Mouse (Mus musculus) MEL (cell line): ENCODE data around the gene Glmn. TPM values are rescaled to one million over a fixed set of nuclear protein-coding genes. Genes with fewer than 3 reads are reported as not detected.

ENCODE experiments used
- DNase-seq: peaks from one replicate; pipeline ENCODE4 v3.0.0; 2011; ENCODE audit warnings: low read depth, low spot score
- H3K27ac ChIP-seq: 2 replicates; pipeline ENCODE4 v1.5.1; 2012; ENCODE audit warnings: low read depth, mild to moderate bottlenecking, control low read depth, low read length, moderate library complexity; ENCODE audit not compliant: control insufficient read depth
- H3K27me3 ChIP-seq, 2 experiments: fragments of 150-350 bp in 1 of 2; sonication (generic) in 1 of 2; 2 replicates each; pipeline ENCODE4 v1.6.1; 2012; ENCODE audit warnings: low read length in 2 of 2, mild to moderate bottlenecking in 2 of 2, improper control_type of control experiment in 1 of 2, moderate library complexity in 1 of 2; ENCODE audit not compliant: insufficient read depth in 2 of 2, control insufficient read depth in 1 of 2
- H3K36me3 ChIP-seq, 2 experiments: 2 replicates each; pipeline ENCODE4 v1.6.1; 2012 to 2014; ENCODE audit warnings: low read length in 2 of 2, improper control_type of control experiment in 1 of 2, inconsistent platforms in 1 of 2, mild to moderate bottlenecking in 1 of 2; ENCODE audit not compliant: insufficient read depth in 2 of 2, control insufficient read depth in 1 of 2
- H3K4me1 ChIP-seq, 2 experiments: fragments of 150-350 bp in 1 of 2; sonication (generic) in 1 of 2; 2 replicates each; pipeline ENCODE4 v1.6.1; 2012; ENCODE audit warnings: low read length in 2 of 2, improper control_type of control experiment in 1 of 2, mild to moderate bottlenecking in 1 of 2; ENCODE audit not compliant: insufficient read depth in 2 of 2, control insufficient read depth in 1 of 2
- H3K4me3 ChIP-seq, 2 experiments: fragments of 150-350 bp in 1 of 2; sonication (generic) in 1 of 2; 2 replicates each; pipeline ENCODE4 v1.5.1; 2012; ENCODE audit warnings: low read depth in 2 of 2, low read length in 2 of 2, mild to moderate bottlenecking in 2 of 2, moderate library complexity in 2 of 2, control low read depth in 1 of 2, improper control_type of control experiment in 1 of 2; ENCODE audit not compliant: control insufficient read depth in 1 of 2, insufficient read depth in 1 of 2
- H3K79me2 ChIP-seq: 2 replicates; pipeline ENCODE4 v1.6.1; 2012; ENCODE audit warnings: mild to moderate bottlenecking, low read length, moderate library complexity; ENCODE audit not compliant: control insufficient read depth, poor library complexity, insufficient read depth
- H3K9ac ChIP-seq: 2 replicates; pipeline ENCODE4 v1.6.1; 2012; ENCODE audit warnings: low read depth, mild to moderate bottlenecking, control low read depth, low read length, moderate library complexity; ENCODE audit not compliant: control insufficient read depth, poor library complexity, severe bottlenecking
- H3K9me3 ChIP-seq: fragments of 150-350 bp; sonication (generic); replicated peaks from 2 replicates; pipeline ENCODE4 v1.6.1; 2012; ENCODE audit warnings: mild to moderate bottlenecking, low read length, improper control_type of control experiment, moderate library complexity; ENCODE audit not compliant: insufficient read depth
- CTCF ChIP-seq, 3 experiments: IDR thresholded peaks in 2 of 3; conservative IDR thresholded peaks in 1 of 3; 2 replicates each; pipeline ENCODE4 v1.5.1; 2011 to 2012; ENCODE audit warnings: low read length in 3 of 3, low read depth in 2 of 3, mild to moderate bottlenecking in 2 of 3, improper control_type of control experiment in 1 of 3, inconsistent platforms in 1 of 3, mixed read lengths in 1 of 3, moderate library complexity in 1 of 3; ENCODE audit not compliant: control insufficient read depth in 1 of 3, insufficient read depth in 1 of 3, poor library complexity in 1 of 3, severe bottlenecking in 1 of 3
- ELF1 ChIP-seq: IDR thresholded peaks from 2 replicates; pipeline ENCODE4 v1.6.1; 2014; ENCODE audit warnings: low read depth, mild to moderate bottlenecking, inconsistent platforms, low read length, improper control_type of control experiment, moderate library complexity
- EP300 ChIP-seq, 2 experiments: IDR thresholded peaks; 2 replicates each; pipeline ENCODE4 v1.6.1; 2011; ENCODE audit warnings: improper control_type of control experiment in 2 of 2, low read length in 2 of 2, low read depth in 1 of 2, mild to moderate bottlenecking in 1 of 2
- ETS1 ChIP-seq: IDR thresholded peaks from 2 replicates; pipeline ENCODE4 v1.6.1; 2012; ENCODE audit warnings: low read depth, mild to moderate bottlenecking, inconsistent platforms, low read length, improper control_type of control experiment, moderate library complexity
- GATA1 ChIP-seq: IDR thresholded peaks from 2 replicates; pipeline ENCODE4 v1.6.1; 2011; ENCODE audit warnings: low read depth, low read length, improper control_type of control experiment
- HCFC1 ChIP-seq: IDR thresholded peaks from 2 replicates; pipeline ENCODE4 v1.6.1; 2012; ENCODE audit warnings: low read depth, mild to moderate bottlenecking, inconsistent platforms, low read length, improper control_type of control experiment, moderate library complexity
- JUND ChIP-seq: IDR thresholded peaks from 2 replicates; pipeline ENCODE4 v1.6.1; 2011; ENCODE audit warnings: low read depth, mild to moderate bottlenecking, improper control_type of control experiment, low read length
- MAX ChIP-seq: IDR thresholded peaks from 2 replicates; pipeline ENCODE4 v1.6.1; 2011; ENCODE audit warnings: low read length, improper control_type of control experiment
- MAZ ChIP-seq: IDR thresholded peaks from 2 replicates; pipeline ENCODE4 v1.6.1; 2012; ENCODE audit warnings: low read depth, mild to moderate bottlenecking, inconsistent platforms, low read length, improper control_type of control experiment
- MXI1 ChIP-seq: IDR thresholded peaks from 2 replicates; pipeline ENCODE4 v1.6.1; 2011; ENCODE audit warnings: mild to moderate bottlenecking, low read depth, low read length, improper control_type of control experiment
- MYC ChIP-seq: IDR thresholded peaks from 2 replicates; pipeline ENCODE4 v1.6.1; 2011; ENCODE audit warnings: low read depth, mild to moderate bottlenecking, low read length, improper control_type of control experiment, moderate library complexity
- NELFE ChIP-seq: IDR thresholded peaks from 2 replicates; pipeline ENCODE4 v1.6.1; 2011; ENCODE audit warnings: low read depth, low read length, improper control_type of control experiment
- POLR2AphosphoS2 ChIP-seq: IDR thresholded peaks from 2 replicates; pipeline ENCODE4 v1.6.1; 2011; ENCODE audit warnings: low read length, improper control_type of control experiment
- RAD21 ChIP-seq: IDR thresholded peaks from 2 replicates; pipeline ENCODE4 v1.6.1; 2011; ENCODE audit warnings: mild to moderate bottlenecking, low read depth, low read length, improper control_type of control experiment
- RCOR1 ChIP-seq: IDR thresholded peaks from 2 replicates; pipeline ENCODE4 v1.6.1; 2012; ENCODE audit warnings: low read depth, mild to moderate bottlenecking, inconsistent platforms, low read length, improper control_type of control experiment
- SIN3A ChIP-seq: IDR thresholded peaks from 2 replicates; pipeline ENCODE4 v1.6.1; 2012; ENCODE audit warnings: low read length, improper control_type of control experiment, inconsistent platforms
- SMC3 ChIP-seq: IDR thresholded peaks from 2 replicates; pipeline ENCODE4 v1.6.1; 2011; ENCODE audit warnings: low read depth, low read length, improper control_type of control experiment
- TBP ChIP-seq: IDR thresholded peaks from 2 replicates; pipeline ENCODE4 v1.8.0; 2011; ENCODE audit warnings: low read depth, low read length, improper control_type of control experiment
- TCF12 ChIP-seq: IDR thresholded peaks from 2 replicates; pipeline ENCODE4 v1.6.1; 2014; ENCODE audit warnings: low read depth, mild to moderate bottlenecking, inconsistent platforms, low read length, improper control_type of control experiment, moderate library complexity
- UBTF ChIP-seq: IDR thresholded peaks from 2 replicates; pipeline ENCODE4 v1.6.1; 2012; ENCODE audit warnings: low read depth, mild to moderate bottlenecking, inconsistent platforms, low read length, improper control_type of control experiment, moderate library complexity, borderline replicate concordance; ENCODE audit not compliant: insufficient read depth
- USF1 ChIP-seq: IDR thresholded peaks from 2 replicates; pipeline ENCODE4 v1.6.1; 2014; ENCODE audit warnings: low read depth, mild to moderate bottlenecking, inconsistent platforms, low read length, improper control_type of control experiment, moderate library complexity
- ZC3H11A ChIP-seq: IDR thresholded peaks from 2 replicates; pipeline ENCODE4 v1.6.1; 2012; ENCODE audit warnings: low read depth, mild to moderate bottlenecking, inconsistent platforms, low read length, improper control_type of control experiment
- polyA plus RNA-seq, 2 experiments: library from polyadenylated mRNA; stranded (reverse) in 1 of 2; unstranded in 1 of 2; fragments of >175 nt in 1 of 2; fragments of >200 nt in 1 of 2; gene quantifications; 2 replicates each; pipeline versions ENCODE4 v1.2.1 to v1.2.4; 2012; ENCODE audit warnings: low replicate concordance in 2 of 2, low read depth in 1 of 2; ENCODE audit not compliant: insufficient read length in 2 of 2, insufficient read depth in 1 of 2, missing spikeins in 1 of 2
- total RNA-seq: library from RNA; depleted of rRNA; stranded (reverse); fragments of 300-350 nt; gene quantifications from 2 replicates; pipeline ENCODE4 v1.2.3, GENCODE M21; 2012

Gene Glmn
- total and polyA plus RNA-seq, 3 experiments: 7.3 to 7.9 TPM; not detected in 1

DNA sequence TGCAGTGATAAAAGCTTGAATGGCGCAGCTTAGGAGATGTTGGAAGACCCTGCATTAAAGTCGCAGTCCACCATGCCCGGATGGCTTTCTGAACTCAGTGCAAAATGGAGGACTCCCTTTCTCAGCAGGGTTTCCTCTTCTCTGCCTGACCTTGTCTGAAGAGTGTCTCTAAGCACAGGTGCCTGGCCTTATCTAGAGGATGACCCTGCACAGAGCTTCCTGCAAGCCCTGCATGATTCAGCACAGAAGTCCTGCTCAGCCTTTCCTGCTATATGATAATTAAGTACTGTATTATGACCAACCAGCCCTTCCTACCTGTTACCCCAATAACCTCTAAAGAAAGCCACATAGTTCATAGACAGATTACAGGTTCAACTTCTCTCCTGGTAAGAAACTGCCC is 82.2 kb downstream of the Glmn start:
- H3K79me2 ChIP-seq: no peaks in the 10 kb centered on the region
- DNase-seq: no peak
- H3K9me3 ChIP-seq: no peaks in the 10 kb centered on the region
- H3K27me3 ChIP-seq: no peaks in the 10 kb centered on the region
- H3K4me3 ChIP-seq: no peak overlapping the region
- no peaks in the 10 kb centered on the region; a peak in 1 of 4 replicates for H3K36me3 ChIP-seq
- H3K9ac ChIP-seq: no peak overlapping the region
- H3K4me1 ChIP-seq: peaks cover 0 to 6% of the 10 kb centered on the region in 2 experiments; a peak in 2 of 4 replicates
- TF ChIP-seq TCF12 (0 out of 2 replicates have a peak, but pooled peaks have one; percentile 10), TBP (no peak)
- H3K27ac ChIP-seq: no peak overlapping the region

DNA sequence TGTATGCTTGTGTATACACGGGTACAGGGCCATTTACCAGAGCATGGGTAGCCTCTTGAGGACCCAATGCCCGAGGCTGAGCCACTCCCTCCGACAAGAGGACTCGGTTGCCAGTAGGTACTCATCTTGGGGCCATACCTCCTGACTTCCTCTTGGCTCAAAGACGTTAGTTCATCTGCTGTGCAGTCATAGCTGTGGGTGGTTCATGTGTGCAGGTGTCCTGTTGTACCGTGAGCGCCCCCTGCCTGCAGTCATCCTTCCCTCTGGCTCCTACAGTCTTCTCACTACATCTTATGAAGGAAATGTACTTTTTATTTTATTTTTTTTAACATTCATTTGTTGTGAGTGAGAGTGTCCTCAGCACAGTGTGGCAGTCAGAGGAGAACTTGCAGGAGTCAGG is 84.1 kb downstream of the Glmn start:
- Histone ChIP-seq H3K27me3 (no peaks in the 10 kb centered on the region), H3K9me3 (no peaks in the 10 kb centered on the region), H3K27ac (no peak overlapping the region), H3K4me1 (peaks cover 0 to 6% of the 10 kb centered on the region in 2 experiments; a peak in 2 of 4 replicates), H3K79me2 (no peaks in the 10 kb centered on the region), H3K4me3 (no peak overlapping the region), H3K9ac (no peak overlapping the region), H3K36me3 (no peaks in the 10 kb centered on the region; a peak in 1 of 4 replicates)
- TF ChIP-seq MAX: 0 out of 2 replicates have a peak, but pooled peaks have one; percentile 30
- TF ChIP-seq MXI1: peak; percentile 38; the same call in 1 of the 2 replicates
- TF ChIP-seq USF1: no peak
- 0 out of 2 replicates have a peak, but pooled peaks have one; percentile 31 for TF ChIP-seq ELF1
- TF ChIP-seq POLR2AphosphoS2: no peak
- TF ChIP-seq MAZ: 0 out of 2 replicates have a peak, but pooled peaks have one; percentile 24
- TF ChIP-seq TCF12: peak; percentile 45; the same call in 1 of the 2 replicates
- peak in 1 of 2 experiments; percentile 45; a peak in 1 of 4 replicates for TF ChIP-seq EP300 (IDR thresholded peaks at IDR 0.05; ENCODE audit: low read depth in 1 of 2, low read length in 2 of 2)
- TF ChIP-seq MYC: peak; percentile 68; the same call in 1 of the 2 replicates
- no peak for TF ChIP-seq RCOR1
- 0 out of 2 replicates have a peak, but pooled peaks have one; percentile 19 for TF ChIP-seq NELFE
- TF ChIP-seq ZC3H11A: peak; percentile 77
- TF ChIP-seq JUND: 0 out of 2 replicates have a peak, but pooled peaks have one; percentile 25
- peak; percentile 83 for TF ChIP-seq RAD21
- TF ChIP-seq GATA1: no peak
- TF ChIP-seq UBTF: no peak
- peak; percentile 73 to 90 (median 89) for TF ChIP-seq CTCF (IDR thresholded peaks at IDR 0.05 in 2 of 3, conservative IDR thresholded peaks at IDR 0.05 in 1 of 3; ENCODE audit: control insufficient read depth in 1 of 3, insufficient read depth in 1 of 3, low read depth in 2 of 3, low read length in 3 of 3, poor library complexity in 1 of 3, severe bottlenecking in 1 of 3)
- TF ChIP-seq HCFC1: 0 out of 2 replicates have a peak, but pooled peaks have one; percentile 24
- TF ChIP-seq SMC3: peak; percentile 92
- TF ChIP-seq ETS1: peak; percentile 18; the same call in 1 of the 2 replicates
- 0 out of 2 replicates have a peak, but pooled peaks have one; percentile 30 for TF ChIP-seq SIN3A
- DNase-seq: peak; percentile 91
